Mouse (Mus musculus): ENCODE data around the gene Tbcel. TPM values are rescaled to one million over a fixed set of nuclear protein-coding genes. Genes with fewer than 3 reads are reported as not detected.

The Tbcel gene
- polyA plus RNA-seq (2012; fragmentation: generic; extraction: Trizol): 1 to 10 TPM in 1 of 2 experiments, under 1 TPM in 1; 0.81 to 6.7 TPM

DNA sequence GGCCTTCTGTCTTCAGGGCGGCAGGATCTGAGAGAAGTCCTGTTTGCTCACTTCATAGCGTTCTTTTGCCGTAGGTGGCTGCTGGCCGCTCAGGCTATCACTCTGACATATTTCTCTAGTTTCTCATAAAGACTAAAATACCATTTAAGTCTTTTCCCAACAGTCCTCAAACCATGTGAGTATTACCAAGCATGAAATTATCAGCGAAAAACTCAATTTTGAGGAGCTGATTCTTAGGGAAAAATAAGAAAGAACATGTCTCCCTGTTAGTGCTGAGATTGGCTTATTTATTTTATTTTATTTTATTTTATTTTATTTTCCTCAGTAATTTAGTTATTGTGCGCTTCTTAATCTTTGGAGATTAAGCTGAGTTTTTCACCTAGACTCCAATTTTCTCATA lies at the start of gene Tbcel:
Gene Tbcel (minus strand): TSS at position 101 of the 400 bp plus-strand sequence.

GRCm38 (mm10) chr9:42399829-42400228 lies 107.8 kb downstream of the Tbcel start, which contains the start of gene Tecta:
Gene Tecta, minus strand, starts transcription at chr9:42399929.

Other genes with a start within 250 kb of the Tbcel start
- gene Sc5d, start 243.6 kb downstream of the Tbcel start, polyA plus RNA-seq (2012; fragmentation: generic; extraction: Trizol): 1 to 10 TPM; 2.0 to 8.8 TPM
- gene Tecta, start 107.9 kb downstream of the Tbcel start, polyA plus RNA-seq (2012; fragmentation: generic; extraction: Trizol): under 1 TPM in 1 of 2 experiments, not detected in 1; 0.01 TPM